Comparison of ENCODE assay signal across 16 mouse cellular contexts in the genomic region with DNA sequence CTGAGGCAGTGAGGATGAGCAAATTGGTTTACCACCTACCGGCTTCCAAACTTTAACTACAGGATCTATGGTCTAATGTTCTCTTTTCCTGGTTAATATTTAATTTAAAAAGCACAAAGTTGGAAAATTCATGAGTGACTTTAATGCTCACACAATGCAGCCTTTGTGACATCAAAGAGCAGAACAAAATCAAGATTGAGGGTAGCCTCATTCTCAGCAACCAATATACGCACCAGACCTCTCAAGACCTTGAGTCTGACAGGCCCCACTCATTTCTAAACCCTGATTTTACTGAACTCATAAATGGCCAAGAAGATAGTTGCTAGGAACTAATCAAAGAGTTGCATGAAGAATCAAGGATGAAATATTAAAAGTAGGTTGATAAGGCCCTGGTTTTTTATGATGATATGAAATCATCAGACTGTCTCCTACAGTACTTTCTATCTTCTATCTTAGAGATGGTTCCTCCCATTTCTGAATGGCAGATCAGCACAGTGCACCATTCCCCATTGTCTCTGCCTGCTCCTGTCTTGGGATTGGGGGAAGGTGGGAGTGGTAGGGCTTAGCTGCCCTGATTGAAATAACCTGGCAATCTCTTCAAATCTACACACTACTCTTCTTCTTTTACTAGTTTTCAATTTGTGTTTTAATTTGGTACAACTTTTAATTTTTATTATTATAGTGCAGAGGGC.
"Had no signal": no experiment of that assay in that cellular context is flagged by ENCODE, and none has a peak within 500 bp of the region (broad histone marks: within the 10 kb centered on the region; RNA-seq: fewer than 3 reads in every experiment).

No protein-coding gene starts in this region.

- H3K4me2 ChIP-seq: lung, embryonic 15.5 days; midbrain, embryonic 12.5 days; neural tube, embryonic 12.5 days; stomach, embryonic 15.5 days had no signal

- H3K4me1 ChIP-seq: lung, embryonic 15.5 days; midbrain, embryonic 10.5 days; midbrain, embryonic 12.5 days; neural tube, embryonic 12.5 days; stomach, embryonic 15.5 days had no signal

- H3K4me3 ChIP-seq: lung, embryonic 15.5 days; midbrain, embryonic 10.5 days; midbrain, embryonic 12.5 days; myocyte; neural tube, embryonic 12.5 days; stomach, embryonic 15.5 days had no signal

- H3K27ac ChIP-seq: lung, embryonic 15.5 days; midbrain, embryonic 10.5 days; midbrain, embryonic 12.5 days; neural tube, embryonic 12.5 days; stomach, embryonic 15.5 days; stomach, postnatal 0 days had no signal

- DNase-seq: lung, adult 18-20 months; lung, postnatal 4 days; midbrain, embryonic 14.5 days; right cerebral cortex, postnatal 14 days; thymus, adult 2 months; thymus, postnatal 25 days; thymus, postnatal 4 days had no signal

- H3K9ac ChIP-seq: lung, embryonic 15.5 days; midbrain, embryonic 12.5 days; neural tube, embryonic 12.5 days; stomach, embryonic 15.5 days had no signal

- H3K9me3 ChIP-seq: lung, embryonic 15.5 days; midbrain, embryonic 10.5 days; midbrain, embryonic 12.5 days; neural tube, embryonic 12.5 days; stomach, embryonic 15.5 days had no signal

- ATAC-seq: lung, postnatal 0 days; midbrain, embryonic 16.5 days had no signal

- H3K27me3 ChIP-seq: lung, embryonic 15.5 days; midbrain, embryonic 12.5 days; neural tube, embryonic 12.5 days; stomach, embryonic 15.5 days had no signal

- H3K36me3 ChIP-seq: lung, embryonic 15.5 days; midbrain, embryonic 10.5 days; midbrain, embryonic 12.5 days; neural tube, embryonic 12.5 days; stomach, embryonic 15.5 days had no signal
